Mouse (Mus musculus) testis, adult 2 months (tissue): ENCODE data around the gene Fbxo6. TPM values are rescaled to one million over a fixed set of nuclear protein-coding genes. Genes with fewer than 3 reads are reported as not detected.

Experiments
- H3K27ac ChIP-seq: fragments of 200-500 bp; 2 replicates; pipeline ENCODE4 v1.5.1; 2012; ENCODE audit warnings: low read depth, low read length; ENCODE audit not compliant: control insufficient read depth, insufficient read depth
- H3K27me3 ChIP-seq: fragments of 200-500 bp; 2 replicates; pipeline ENCODE4 v1.6.1; 2012; ENCODE audit warnings: mild to moderate bottlenecking, low read length, moderate library complexity; ENCODE audit not compliant: control insufficient read depth, insufficient read depth
- H3K36me3 ChIP-seq: fragments of 200-500 bp; 2 replicates; pipeline ENCODE4 v1.6.1; 2012; ENCODE audit warnings: mild to moderate bottlenecking, low read length; ENCODE audit not compliant: control insufficient read depth, insufficient read depth
- H3K4me1 ChIP-seq: fragments of 200-500 bp; 2 replicates; pipeline ENCODE4 v1.6.1; 2012; ENCODE audit warnings: low read length; ENCODE audit not compliant: control insufficient read depth, insufficient read depth
- H3K4me3 ChIP-seq: fragments of 200-500 bp; 2 replicates; pipeline ENCODE4 v1.5.1; 2012; ENCODE audit warnings: low read depth, mild to moderate bottlenecking, low read length, moderate library complexity, mixed read lengths; ENCODE audit not compliant: control insufficient read depth
- CTCF ChIP-seq: fragments of 200-500 bp; IDR thresholded peaks from 2 replicates; pipeline ENCODE4 v1.5.1; 2012; ENCODE audit warnings: low read depth, mild to moderate bottlenecking, inconsistent platforms, low read length, moderate library complexity; ENCODE audit not compliant: control insufficient read depth, insufficient read depth, insufficient replicate concordance
- POLR2A ChIP-seq: fragments of 200-500 bp; IDR thresholded peaks from 2 replicates; pipeline ENCODE4 v1.6.1; 2012; ENCODE audit warnings: low read depth, mild to moderate bottlenecking, inconsistent platforms, low read length, moderate library complexity; ENCODE audit not compliant: control insufficient read depth
- polyA plus RNA-seq: library from polyadenylated mRNA; depleted of rRNA; stranded (reverse); fragments of >200 nt; gene quantifications from 2 replicates; pipeline ENCODE4 v1.2.3, GENCODE M21; 2012

Fbxo6 gene
- polyA plus RNA-seq, 1 experiment, result 41.9 TPM

GRCm38 (mm10) chr4:148114758-148115391 lies 37.1 kb downstream of the Fbxo6 start:
- Histone ChIP-seq H3K36me3 (no peaks in the 10 kb centered on the region), H3K27ac (no peak overlapping the region), H3K4me1 (no peaks in the 10 kb centered on the region), H3K27me3 (no peaks in the 10 kb centered on the region), H3K4me3 (no peak overlapping the region)
- TF ChIP-seq CTCF (peak; percentile 97; the same call in 1 of the 2 replicates), POLR2A (no peak)

- Histone ChIP-seq H3K27me3 (no peaks in the 10 kb centered on the region), H3K4me3 (no peak overlapping the region), H3K27ac (no peak overlapping the region), H3K36me3 (no peaks in the 10 kb centered on the region), H3K4me1 (peaks cover 2% of the 10 kb centered on the region)
- no peak for TF ChIP-seq CTCF
- TF ChIP-seq POLR2A, result no peak
Observed at GRCm38 (mm10) chr4:148112519-148112918, 39.4 kb downstream of the Fbxo6 start.

GRCm38 (mm10) chr4:148109215-148109614 lies 42.7 kb downstream of the Fbxo6 start:
- Histone ChIP-seq H3K4me3 (no peak overlapping the region), H3K4me1 (peaks cover 6% of the 10 kb centered on the region), H3K27me3 (no peaks in the 10 kb centered on the region), H3K27ac (no peak overlapping the region), H3K36me3 (no peaks in the 10 kb centered on the region)
- TF ChIP-seq CTCF (no peak), POLR2A (no peak)

GRCm38 (mm10) chr4:148108565-148109100 lies 43.3 kb downstream of the Fbxo6 start:
- TF ChIP-seq CTCF (no peak), POLR2A (no peak)
- H3K27ac ChIP-seq, result no peak overlapping the region
- no peaks in the 10 kb centered on the region for H3K27me3 ChIP-seq
- H3K36me3 ChIP-seq, result no peaks in the 10 kb centered on the region
- no peak overlapping the region for H3K4me3 ChIP-seq
- peaks cover 6% of the 10 kb centered on the region for H3K4me1 ChIP-seq

- Histone ChIP-seq H3K27ac (no peak overlapping the region), H3K27me3 (no peaks in the 10 kb centered on the region), H3K4me3 (no peak overlapping the region), H3K4me1 (peaks cover 6% of the 10 kb centered on the region), H3K36me3 (no peaks in the 10 kb centered on the region)
- TF ChIP-seq CTCF (no peak), POLR2A (no peak)
Observed at GRCm38 (mm10) chr4:148107621-148108291, 44.2 kb downstream of the Fbxo6 start.

- Histone ChIP-seq H3K4me1 (peaks cover 10% of the 10 kb centered on the region), H3K27ac (no peak overlapping the region), H3K36me3 (no peaks in the 10 kb centered on the region), H3K27me3 (no peaks in the 10 kb centered on the region), H3K4me3 (no peak overlapping the region)
- no peak for TF ChIP-seq POLR2A
- no peak for TF ChIP-seq CTCF
Observed at GRCm38 (mm10) chr4:148104146-148104545, 47.8 kb downstream of the Fbxo6 start.

- 0 out of 2 replicates have a peak, but pooled peaks have one; percentile 18 for TF ChIP-seq CTCF
- TF ChIP-seq POLR2A, result no peak
- Histone ChIP-seq H3K36me3 (no peaks in the 10 kb centered on the region), H3K4me1 (peaks cover 4% of the 10 kb centered on the region), H3K27ac (no peak overlapping the region), H3K27me3 (no peaks in the 10 kb centered on the region), H3K4me3 (no peak overlapping the region)
Observed at GRCm38 (mm10) chr4:148101801-148102527, 50.0 kb downstream of the Fbxo6 start.
